Mouse (Mus musculus) erythroblast, embryonic 14.5 days (primary cell): ENCODE measurements around the gene Tspan33. TPM values are rescaled to one million over a fixed set of nuclear protein-coding genes. Genes with fewer than 3 reads are reported as not detected.
"Not testable (repeated sequence)": the region's sequence is repeated elsewhere in the genome, so short reads cannot be mapped to it uniquely, and the experiment has no call there.

ENCODE experiments used
- H3K27me3 ChIP-seq: 2 replicates; pipeline ENCODE4 v1.6.1; 2012; ENCODE audit warnings: inconsistent platforms; ENCODE audit not compliant: control insufficient read depth
- H3K36me3 ChIP-seq: 2 replicates; pipeline ENCODE4 v1.6.1; 2012; ENCODE audit warnings: mild to moderate bottlenecking, inconsistent platforms; ENCODE audit not compliant: control insufficient read depth
- H3K4me1 ChIP-seq: 2 replicates; pipeline ENCODE4 v1.6.1; 2012; ENCODE audit warnings: inconsistent platforms; ENCODE audit not compliant: control insufficient read depth
- H3K4me3 ChIP-seq: replicated peaks from 2 replicates; pipeline ENCODE3; 2012; ENCODE audit warnings: moderate library complexity, mild to moderate bottlenecking, inconsistent platforms
- H3K9me3 ChIP-seq: 2 replicates; pipeline ENCODE4 v1.6.1; 2012; ENCODE audit warnings: low read length, inconsistent platforms, mixed read lengths; ENCODE audit not compliant: control insufficient read depth
- GATA1 ChIP-seq: IDR thresholded peaks from 2 replicates; pipeline ENCODE4 v1.6.1; 2012; ENCODE audit warnings: low read length, inconsistent platforms, mixed read lengths
- TAL1 ChIP-seq: IDR thresholded peaks from 3 replicates; pipeline ENCODE4 v1.6.1; 2012; ENCODE audit warnings: low read length, inconsistent platforms, mixed read lengths
- polyA plus RNA-seq: library from polyadenylated mRNA; stranded (reverse); fragments of >175 nt; gene quantifications from 2 replicates; pipeline ENCODE4 v1.2.3, GENCODE M21; 2012

Tspan33 gene
- polyA plus RNA-seq, 1 experiment = 99.6 TPM

DNA sequence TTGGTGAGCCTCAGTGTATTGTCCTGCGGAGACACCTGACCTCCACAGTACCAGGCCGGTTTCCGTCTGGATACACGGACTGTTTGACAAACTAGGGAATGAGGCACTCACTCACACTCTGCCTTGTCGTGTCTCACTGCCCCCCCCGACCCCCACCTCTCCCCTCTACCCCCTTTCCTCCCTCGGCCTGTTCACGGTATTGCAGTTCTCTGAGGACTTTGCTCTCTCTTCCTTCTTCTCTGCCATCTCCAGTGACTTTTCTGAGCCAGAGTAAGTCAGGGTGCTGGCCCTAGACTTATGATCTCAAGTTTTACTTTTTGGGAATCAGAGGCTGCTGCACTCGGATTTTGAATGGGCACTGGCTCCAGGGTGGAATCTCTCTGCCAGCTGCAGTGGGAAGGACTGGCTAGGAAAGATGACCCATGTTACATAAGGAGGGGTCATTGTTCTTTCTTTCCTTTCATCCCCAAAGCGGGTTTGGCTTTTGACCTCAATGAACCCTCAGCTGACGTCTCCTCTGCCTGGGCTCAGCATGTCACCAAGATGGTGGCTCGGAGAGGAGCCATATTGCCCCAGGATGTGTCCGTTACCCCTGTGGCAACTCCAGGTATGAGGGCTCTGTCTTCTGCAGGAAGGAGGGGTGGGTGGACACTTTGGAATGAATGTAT, 65.1 kb downstream of the Tspan33 start:
- TF ChIP-seq GATA1 (no peak), TAL1 (no peak)
- H3K27me3 ChIP-seq = no peaks in the 10 kb centered on the region
- H3K4me1 ChIP-seq = peaks cover 4% of the 10 kb centered on the region
- peaks cover 34% of the 10 kb centered on the region for H3K36me3 ChIP-seq
- no peak overlapping the region for H3K4me3 ChIP-seq
- no peaks in the 10 kb centered on the region for H3K9me3 ChIP-seq

DNA sequence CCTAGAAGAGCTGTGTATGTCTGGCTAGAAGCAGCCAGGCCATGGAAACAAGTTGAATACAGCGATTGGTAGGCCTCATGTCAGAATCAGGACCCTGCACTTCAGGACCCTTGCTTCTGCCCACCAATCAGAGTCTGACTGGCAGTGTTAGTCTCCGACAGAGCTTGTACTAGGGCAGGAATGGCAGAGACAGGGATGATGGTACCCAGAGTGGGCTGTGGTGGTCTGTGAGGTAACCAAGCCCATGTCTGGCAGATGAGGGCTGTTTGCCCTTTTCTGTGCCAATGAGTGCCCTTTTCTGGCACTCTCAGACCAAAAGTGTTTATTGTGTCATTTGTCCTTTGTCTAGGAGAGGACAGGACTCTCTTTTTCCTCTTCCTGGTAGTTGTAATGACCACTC, 66.4 kb downstream of the Tspan33 start:
- H3K4me3 ChIP-seq, H3K27me3 ChIP-seq, H3K9me3 ChIP-seq, H3K4me1 ChIP-seq: not testable (repeated sequence)
- peaks cover 23% of the 10 kb centered on the region for H3K36me3 ChIP-seq

DNA sequence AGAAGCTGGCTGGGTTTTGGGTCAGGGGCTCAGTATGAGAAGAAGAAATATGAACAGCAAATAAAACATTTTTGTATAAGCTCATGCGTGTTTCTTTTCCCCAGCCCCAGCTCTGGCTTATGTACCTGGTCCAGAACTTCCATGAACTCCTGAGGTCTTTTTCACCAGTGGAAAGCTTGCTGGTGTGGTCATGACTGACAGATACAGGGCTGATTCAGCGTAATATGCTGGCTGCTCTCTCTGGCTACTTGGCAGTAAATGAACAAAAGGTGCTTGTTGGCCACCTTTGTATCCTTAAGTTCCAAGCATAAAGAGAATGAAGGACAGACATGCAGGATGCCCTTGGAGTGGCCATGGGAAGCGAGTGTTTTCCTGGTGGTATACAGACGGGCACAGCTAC, 67.3 kb downstream of the Tspan33 start:
- TF ChIP-seq TAL1 = no peak
- no peak for TF ChIP-seq GATA1

DNA sequence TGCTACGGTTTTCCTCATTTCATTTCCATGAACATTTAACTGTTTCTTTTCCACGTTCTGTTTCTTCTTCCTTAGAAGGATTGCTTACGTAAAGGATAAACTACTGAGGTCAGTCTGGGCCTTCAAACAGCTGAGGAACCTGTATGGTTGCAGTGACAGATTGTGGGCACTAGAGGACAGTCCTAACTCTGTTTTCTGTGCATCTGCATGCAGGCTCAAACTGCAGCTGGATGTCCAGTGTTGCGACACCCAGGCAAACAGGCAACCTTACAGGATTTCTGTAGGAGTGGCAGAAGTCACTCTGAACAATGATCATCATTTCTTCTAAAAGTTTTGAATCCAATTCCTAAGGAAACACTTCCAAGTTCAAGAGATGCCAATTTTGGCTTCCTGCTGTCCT, 68.5 kb downstream of the Tspan33 start:
- H3K27me3 ChIP-seq = peaks cover 3% of the 10 kb centered on the region; the same call in 1 of the 2 replicates
- no peaks in the 10 kb centered on the region for H3K9me3 ChIP-seq
- peaks cover 13% of the 10 kb centered on the region for H3K36me3 ChIP-seq
- TF ChIP-seq GATA1 (no peak), TAL1 (no peak)
- no peak overlapping the region for H3K4me3 ChIP-seq
- H3K4me1 ChIP-seq = peaks cover 7% of the 10 kb centered on the region

More for the DNA sequence above, 67.3 kb downstream of the Tspan33 start:
- Histone ChIP-seq H3K4me3 (no peak overlapping the region), H3K27me3 (peaks cover 3% of the 10 kb centered on the region; the same call in 1 of the 2 replicates), H3K36me3 (peaks cover 22% of the 10 kb centered on the region), H3K9me3 (no peaks in the 10 kb centered on the region), H3K4me1 (peaks cover 2% of the 10 kb centered on the region; the same call in 1 of the 2 replicates)

DNA sequence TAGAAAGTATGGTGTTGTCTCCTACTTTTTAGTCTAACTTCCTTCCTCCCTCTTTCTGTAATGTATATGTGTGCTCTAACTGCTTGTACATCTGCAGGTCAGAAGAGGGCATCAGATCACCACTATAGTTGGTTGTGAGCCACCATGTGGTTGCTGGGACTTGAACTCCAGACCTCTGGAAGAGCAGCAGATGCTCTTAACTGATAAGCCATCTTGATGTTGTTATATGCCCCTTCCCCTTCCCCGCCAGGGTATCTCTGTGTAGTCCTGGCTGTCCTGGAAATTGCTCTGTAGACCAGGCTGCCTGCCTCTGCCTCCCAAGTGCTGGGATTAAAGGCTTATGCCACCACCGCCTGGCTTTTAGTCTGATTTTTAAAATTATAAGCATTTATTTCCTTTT, 72.9 kb downstream of the Tspan33 start:
- no peak overlapping the region for H3K4me3 ChIP-seq

More for the DNA sequence above, 72.9 kb downstream of the Tspan33 start:
- no peaks in the 10 kb centered on the region; the same call in 1 of the 2 replicates for H3K36me3 ChIP-seq
- H3K4me1 ChIP-seq = peaks cover 27% of the 10 kb centered on the region
- peaks cover 3% of the 10 kb centered on the region; the same call in 1 of the 2 replicates for H3K27me3 ChIP-seq
- TF ChIP-seq GATA1 (no peak), TAL1 (no peak)
- H3K9me3 ChIP-seq = no peaks in the 10 kb centered on the region

Other genes with a start within 250 kb of the Tspan33 start
- 16.6 and 22.9 TPM in 2 replicates for gene Atp6v1f, start 226.5 kb upstream of the Tspan33 start, polyA plus RNA-seq
- not detected in 2 replicates for gene Atp6v1fnb, start 222.8 kb upstream of the Tspan33 start, polyA plus RNA-seq
- gene Kcp, start 186.3 kb upstream of the Tspan33 start, polyA plus RNA-seq = 0.01 and 0.11 TPM in 2 replicates
- 0.16 and 0.44 TPM in 2 replicates for gene Irf5, start 167.6 kb upstream of the Tspan33 start, polyA plus RNA-seq
- 0.66 and 1.1 TPM in 2 replicates for gene Tnpo3, start 84.3 kb upstream of the Tspan33 start, polyA plus RNA-seq
- gene Smo, start 41.3 kb downstream of the Tspan33 start, polyA plus RNA-seq = 0.30 and 0.42 TPM in 2 replicates
- gene Ahcyl2, start 73.8 kb downstream of the Tspan33 start, polyA plus RNA-seq = 0.34 and 0.39 TPM in 2 replicates
- gene Strip2, start 222.8 kb downstream of the Tspan33 start, polyA plus RNA-seq = 0.02 TPM in 2 replicates